17 mouse cellular contexts compared by ENCODE assay signal in genomic region chr3:68470061-68470460, GRCm38 (mm10).
DNase-seq lines count a peak whose midpoint lies in the region; ATAC-seq and TF ChIP-seq lines count a peak whose summit lies in the region.
"Had no signal": no experiment of that assay in that cellular context is flagged by ENCODE, and none has a peak within 500 bp of the region (broad histone marks: within the 10 kb centered on the region; RNA-seq: fewer than 3 reads in every experiment).

No protein-coding gene starts in this region.

- no peaks in the 10 kb centered on the region for H3K27me3 ChIP-seq in heart, embryonic 12.5 days (replicated peaks)
- H3K27me3 ChIP-seq in kidney, adult 2 months (replicated peaks; ENCODE audit: control insufficient read depth, insufficient read depth, low read length): no peaks in the 10 kb centered on the region
- H3K27me3 ChIP-seq: liver, embryonic 15.5 days; neural tube, embryonic 15.5 days had no signal

- peak overlapping the region; percentile 46; the same call in 1 of the 2 replicates for H3K27ac ChIP-seq in heart, embryonic 12.5 days (ENCODE audit: poor library complexity, severe bottlenecking)
- peak overlapping the region; percentile 89 for H3K27ac ChIP-seq in kidney, adult 2 months (ENCODE audit: insufficient read depth, low read depth, low read length)
- H3K27ac ChIP-seq: embryonic facial prominence, embryonic 10.5 days; liver, embryonic 15.5 days; midbrain, embryonic 13.5 days; neural tube, embryonic 15.5 days had no signal

- TF ChIP-seq CTCF in kidney, adult 2 months (conservative IDR thresholded peaks at IDR 0.05; ENCODE audit: insufficient read depth, insufficient read length, low read depth, low read length): no peak

- H3K9me3 ChIP-seq in heart, embryonic 12.5 days (replicated peaks): no peaks in the 10 kb centered on the region
- H3K9me3 ChIP-seq: embryonic facial prominence, embryonic 10.5 days; liver, embryonic 15.5 days; midbrain, embryonic 13.5 days; neural tube, embryonic 15.5 days had no signal

- ATAC-seq in heart, embryonic 12.5 days (ENCODE audit: insufficient number of reproducible peaks, low FRiP score): no peak
- ATAC-seq: activated CD4-positive, CD25-positive, alpha-beta regulatory T cell, adult 4 months; forebrain, embryonic 16.5 days; midbrain, embryonic 13.5 days had no signal

- H3K4me1 ChIP-seq in heart, embryonic 12.5 days (replicated peaks): peaks cover 39% of the 10 kb centered on the region
- H3K4me1 ChIP-seq in kidney, adult 2 months (ENCODE audit: control insufficient read depth, insufficient read depth, low read length): peaks cover 21% of the 10 kb centered on the region
- H3K4me1 ChIP-seq: liver, embryonic 15.5 days had no signal

- intact Hi-C loops in heart, postnatal 25 days (cut with DNase I): loop anchor here (2.0 to 10.0 kb wide), 2 partner anchors 73 to 235 kb away; no protein-coding TSS in a partner anchor

- 31% methylated on average over 3 of the region's 3 CpGs for WGBS in heart, embryonic 12.5 days
- WGBS in kidney, adult 2 months: 7% methylated on average over 3 of the region's 3 CpGs

- no peaks in the 10 kb centered on the region for H3K36me3 ChIP-seq in heart, embryonic 12.5 days
- no peaks in the 10 kb centered on the region for H3K36me3 ChIP-seq in kidney, adult 2 months (ENCODE audit: control insufficient read depth, insufficient read depth, low read length)
- H3K36me3 ChIP-seq: embryonic facial prominence, embryonic 10.5 days; liver, embryonic 15.5 days; midbrain, embryonic 13.5 days; neural tube, embryonic 15.5 days had no signal

- H3K9ac ChIP-seq in heart, embryonic 12.5 days: no peak overlapping the region
- H3K9ac ChIP-seq: liver, embryonic 15.5 days; midbrain, embryonic 13.5 days; neural tube, embryonic 15.5 days had no signal

- no peak overlapping the region for H3K4me3 ChIP-seq in heart, embryonic 12.5 days
- H3K4me3 ChIP-seq in kidney, adult 2 months (ENCODE audit: insufficient read depth, low read depth, low read length): no peak overlapping the region
- H3K4me3 ChIP-seq: embryonic facial prominence, embryonic 10.5 days; liver, embryonic 15.5 days; midbrain, embryonic 13.5 days; neural tube, embryonic 15.5 days had no signal

- no peak for DNase-seq in heart, postnatal 25 days (ENCODE audit: low spot score)
- peak; percentile 70 for DNase-seq in kidney, adult 2 months
- no peak for DNase-seq in kidney, postnatal 4 days
- peak; percentile 27 for DNase-seq in NIH3T3 (ENCODE audit: low read depth)
- peak; percentile 21 to 60 for DNase-seq in kidney, postnatal 36 days
- DNase-seq in urinary bladder, postnatal 14 days (ENCODE audit: low spot score): no peak
- no peak for DNase-seq in cerebellum, postnatal 36 days
- DNase-seq: adrenal gland, postnatal 14 days; cerebellum, adult 11-12 months; thymus, adult 18-20 months had no signal

- no peak for TF ChIP-seq POLR2A in kidney, adult 2 months (IDR thresholded peaks at IDR 0.05; ENCODE audit: low read depth, low read length)

- H3K4me2 ChIP-seq in heart, embryonic 12.5 days: peak overlapping the region; percentile 74
- H3K4me2 ChIP-seq: liver, embryonic 15.5 days; midbrain, embryonic 13.5 days; neural tube, embryonic 15.5 days had no signal

Comparison
In these comparisons a context has a peak if more than half of its experiments do, and no peak if none do; other contexts are left out.
1. DNase-seq: peak in kidney, adult 2 months (single experiment), NIH3T3 (single experiment) and kidney, postnatal 36 days (2 of 2); none in heart, postnatal 25 days (single experiment), kidney, postnatal 4 days (0 of 2), urinary bladder, postnatal 14 days (single experiment) and cerebellum, postnatal 36 days (0 of 2).